Mouse (Mus musculus) neural tube, embryonic 10.5 days (tissue): ENCODE data around the gene Cdhr5.

ENCODE experiments used
- DNase-seq: peaks from one replicate; pipeline ENCODE4 v3.0.0-alpha.2; 2017; ENCODE audit warnings: low spot score; ENCODE audit errors: extremely low spot score

Gene Cdhr5

DNA sequence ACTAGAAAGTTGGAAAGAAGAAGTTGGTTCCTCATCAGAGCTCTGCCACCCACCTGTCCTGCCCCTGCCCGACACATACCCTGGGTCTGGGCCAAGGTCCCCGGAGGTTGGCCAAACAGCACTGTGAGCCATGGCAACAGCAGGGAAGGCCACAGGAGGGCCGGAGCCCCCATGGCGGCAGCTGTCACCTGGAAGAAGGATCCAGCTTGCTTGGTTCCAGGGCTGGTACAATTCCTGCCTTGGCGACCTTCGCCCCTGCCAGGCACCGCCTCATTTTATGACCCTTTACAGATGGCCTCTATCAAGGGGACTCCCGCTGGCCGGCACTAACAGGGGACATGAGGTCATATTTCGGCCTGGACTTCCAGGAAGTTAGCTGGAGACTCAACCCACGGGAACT is at the start of gene Cdhr5:
Gene Cdhr5, minus strand, starts transcription at position 241 of the 400 bp plus-strand sequence.
- DNase-seq: no peak

GRCm38 (mm10) chr7:141324686-141325085 is 48.1 kb upstream of the Cdhr5 start:
- no peak for DNase-seq

- no peak for DNase-seq
Measured at GRCm38 (mm10) chr7:141319446-141319845, 42.9 kb upstream of the Cdhr5 start.

DNA sequence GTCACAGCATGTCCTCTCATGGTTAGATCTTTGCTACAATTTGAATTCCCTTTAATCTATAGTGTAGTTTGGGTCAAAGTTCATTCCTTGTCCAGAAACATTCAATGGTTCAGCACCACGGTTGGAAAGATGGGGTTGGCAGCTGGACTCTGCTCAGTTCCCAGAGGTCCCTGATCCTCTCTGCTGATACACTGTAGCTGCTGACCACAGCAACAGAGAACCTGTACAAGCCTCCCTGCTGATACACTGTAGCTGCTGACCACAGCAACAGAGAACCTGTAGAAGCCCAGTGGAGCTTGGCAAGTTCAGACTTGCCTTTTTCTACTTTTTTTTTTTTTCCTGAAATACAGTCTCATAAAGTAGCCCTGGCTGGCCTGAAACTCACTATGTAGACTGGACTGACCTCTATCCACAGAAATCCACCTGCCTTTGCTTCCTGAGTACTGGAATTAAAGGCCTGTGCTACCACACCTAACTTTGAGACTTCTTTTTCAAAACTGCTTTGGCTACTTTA is 41.1 kb upstream of the Cdhr5 start:
- DNase-seq: no peak

- no peak for DNase-seq
Measured at GRCm38 (mm10) chr7:141315974-141316373, 39.4 kb upstream of the Cdhr5 start.

GRCm38 (mm10) chr7:141315076-141315475 is 38.5 kb upstream of the Cdhr5 start:
- DNase-seq: no peak

DNA sequence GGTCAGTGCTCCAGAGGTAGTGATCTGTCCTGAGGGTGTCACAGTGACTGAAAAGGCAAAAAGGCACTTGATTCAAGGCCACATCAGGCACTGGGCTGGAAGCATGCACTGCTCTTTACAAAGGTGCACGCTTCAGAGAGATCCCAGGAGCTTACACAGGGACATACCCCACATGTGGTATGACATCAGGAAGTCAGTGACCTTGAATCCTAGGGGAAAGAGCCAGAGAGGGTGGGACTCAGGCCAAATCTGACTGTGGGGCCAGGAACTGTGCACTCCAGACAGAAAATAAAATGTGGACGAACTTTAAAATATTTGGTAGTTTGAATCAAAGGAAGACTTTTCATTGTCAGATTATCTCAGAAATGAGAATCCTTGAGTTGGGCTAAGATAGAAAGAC is 37.8 kb upstream of the Cdhr5 start:
- no peak for DNase-seq

DNA sequence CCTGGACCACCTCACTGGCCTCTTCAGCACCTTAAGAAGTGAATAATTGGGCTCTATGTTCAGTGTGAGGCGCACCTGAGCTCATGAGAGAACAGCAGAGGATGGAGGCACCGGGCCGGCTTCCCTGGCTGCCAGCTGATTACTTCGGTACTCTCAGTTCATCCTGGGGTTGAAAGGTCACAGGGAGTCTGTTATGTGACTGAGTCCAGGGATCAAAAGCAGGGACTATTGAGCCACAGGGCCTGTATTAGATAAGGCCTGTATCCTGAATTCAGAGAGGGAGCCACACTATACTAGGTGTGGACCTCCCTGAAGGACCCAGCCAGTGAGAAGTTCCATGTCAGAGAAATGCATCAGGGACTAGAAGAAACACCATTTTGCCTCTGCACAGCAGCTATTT is 28.0 kb upstream of the Cdhr5 start:
- DNase-seq: no peak

DNA sequence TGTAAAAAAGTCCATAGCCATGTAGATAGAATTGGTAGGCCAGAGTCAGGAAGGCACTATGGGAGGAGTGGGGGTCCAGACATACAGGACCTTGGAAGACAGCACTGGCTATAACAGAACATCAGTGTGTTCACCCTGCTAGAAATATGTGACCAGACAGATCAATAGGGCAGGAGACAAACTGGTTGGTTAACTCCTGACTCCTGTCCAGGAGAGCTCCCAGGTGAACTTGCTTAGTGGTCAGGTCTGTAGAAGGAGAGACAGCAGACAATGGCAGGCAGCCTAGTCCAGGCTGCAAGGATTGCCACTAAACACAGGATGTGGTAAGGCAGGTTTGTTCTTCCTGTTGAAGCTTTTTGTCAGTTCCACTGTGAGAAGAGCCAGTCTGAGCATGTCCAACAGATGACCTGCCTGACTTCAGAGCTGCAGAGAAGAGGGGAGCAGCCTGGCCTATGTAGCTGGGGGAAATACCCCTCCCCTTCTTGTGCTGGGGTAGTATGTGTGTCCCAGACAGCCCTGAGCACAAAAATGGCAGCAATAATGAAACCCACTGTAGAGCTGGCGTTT is 26.2 kb upstream of the Cdhr5 start:
- no peak for DNase-seq

GRCm38 (mm10) chr7:141301386-141301785 is 24.8 kb upstream of the Cdhr5 start:
- DNase-seq: no peak

- no peak for DNase-seq
Measured at GRCm38 (mm10) chr7:141299175-141299574, 22.6 kb upstream of the Cdhr5 start.

DNA sequence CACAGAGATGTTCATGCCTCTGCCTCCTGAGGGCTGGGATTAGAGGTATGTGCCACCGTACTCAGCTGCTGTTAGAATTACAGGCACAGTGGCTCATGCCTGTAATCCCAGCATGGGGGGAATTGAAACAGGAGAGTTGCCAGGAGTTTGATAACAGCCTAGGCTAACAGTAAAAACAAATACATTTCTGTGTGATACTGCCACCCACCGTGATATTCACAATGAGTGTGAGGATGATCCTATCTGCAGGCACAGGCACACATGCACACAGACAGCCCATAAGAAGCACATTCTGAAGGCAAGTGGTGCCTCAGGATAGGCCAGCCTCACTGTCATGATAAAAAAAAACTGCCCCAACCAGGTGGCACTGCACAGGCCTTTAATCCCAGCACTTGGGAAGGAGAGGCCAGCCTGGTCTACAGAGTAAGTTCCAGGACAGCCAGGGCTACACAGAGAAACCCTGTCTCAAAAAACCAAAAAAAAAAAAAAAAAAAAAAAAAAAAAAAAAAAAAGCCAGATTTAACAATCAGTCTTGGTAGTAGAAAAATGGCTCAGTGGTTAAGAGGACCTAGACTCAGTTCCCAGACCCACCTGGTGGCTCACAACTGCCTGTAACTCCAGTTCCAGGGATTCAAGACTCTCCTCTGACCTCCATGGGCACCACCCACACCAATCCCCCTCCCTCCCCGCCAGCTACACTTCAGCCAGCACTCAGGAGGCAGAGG is 21.5 kb upstream of the Cdhr5 start:
- DNase-seq: no peak

DNA sequence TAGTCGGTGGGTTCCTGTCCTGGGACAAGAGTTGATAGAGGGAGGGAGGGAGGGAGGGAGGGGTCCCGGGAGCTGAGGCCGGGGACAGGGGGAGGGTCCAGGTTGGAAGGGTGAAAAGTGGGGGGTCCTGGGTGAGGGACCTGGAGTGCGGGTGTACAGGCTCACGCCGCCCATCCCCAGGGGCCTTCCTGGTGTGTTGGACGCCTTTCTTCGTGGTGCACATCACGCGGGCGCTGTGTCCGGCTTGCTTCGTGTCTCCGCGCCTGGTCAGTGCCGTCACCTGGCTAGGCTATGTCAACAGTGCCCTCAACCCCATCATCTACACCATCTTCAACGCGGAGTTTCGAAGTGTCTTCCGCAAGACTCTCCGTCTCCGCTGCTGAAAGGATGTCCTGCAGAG is 17.9 kb upstream of the Cdhr5 start:
- DNase-seq: peak; percentile 33

- DNase-seq: peak; percentile 74
Measured at GRCm38 (mm10) chr7:141293852-141294471, 17.4 kb upstream of the Cdhr5 start.

GRCm38 (mm10) chr7:141292583-141293388 is 16.2 kb upstream of the Cdhr5 start:
- DNase-seq: peak; percentile 45

GRCm38 (mm10) chr7:141291921-141292582 is 15.5 kb upstream of the Cdhr5 start, which contains the start of gene Drd4:
Drd4 (plus strand) TSS chr7:141292006.
- peak; percentile 71 for DNase-seq

DNA sequence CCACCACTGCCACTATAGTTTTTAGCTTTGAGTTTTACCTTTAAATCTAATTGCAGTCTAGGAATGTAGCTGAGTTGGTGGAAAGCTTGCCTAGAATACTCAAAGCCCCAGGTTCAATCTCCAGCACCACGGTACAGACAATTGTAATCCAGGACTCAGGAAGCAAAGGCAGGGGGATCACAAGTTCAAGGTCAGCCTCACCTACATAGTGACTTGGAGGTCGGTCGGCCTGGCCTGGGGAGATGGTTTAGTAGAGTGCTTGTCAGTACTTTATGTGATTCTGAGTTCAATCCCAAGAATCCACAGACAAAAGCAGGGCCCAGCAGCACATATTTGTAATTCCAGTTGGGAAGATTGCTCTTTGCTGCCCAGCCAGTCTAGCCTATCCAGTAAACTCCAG is 11.5 kb upstream of the Cdhr5 start:
- no peak for DNase-seq

DNA sequence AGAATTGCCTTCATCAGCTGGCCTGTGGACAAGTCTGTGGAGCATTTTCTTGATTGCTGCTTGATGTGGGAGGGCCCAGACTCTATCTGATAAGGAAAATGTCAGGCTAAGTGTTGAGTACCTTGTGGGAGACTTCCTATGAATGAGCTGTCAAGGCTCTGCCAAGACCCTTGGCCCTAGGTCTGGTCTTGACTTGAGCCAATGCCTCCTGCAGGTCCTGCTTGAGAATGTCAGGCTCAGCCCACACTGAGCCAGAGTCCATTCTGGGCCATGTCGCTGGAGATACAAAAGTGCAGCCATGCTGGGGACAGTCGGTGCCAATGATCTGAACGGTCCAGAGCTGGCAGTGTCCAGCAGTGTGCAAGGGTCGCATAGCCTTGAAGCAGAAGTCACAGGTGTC is 6.2 kb upstream of the Cdhr5 start:
- DNase-seq: no peak

DNA sequence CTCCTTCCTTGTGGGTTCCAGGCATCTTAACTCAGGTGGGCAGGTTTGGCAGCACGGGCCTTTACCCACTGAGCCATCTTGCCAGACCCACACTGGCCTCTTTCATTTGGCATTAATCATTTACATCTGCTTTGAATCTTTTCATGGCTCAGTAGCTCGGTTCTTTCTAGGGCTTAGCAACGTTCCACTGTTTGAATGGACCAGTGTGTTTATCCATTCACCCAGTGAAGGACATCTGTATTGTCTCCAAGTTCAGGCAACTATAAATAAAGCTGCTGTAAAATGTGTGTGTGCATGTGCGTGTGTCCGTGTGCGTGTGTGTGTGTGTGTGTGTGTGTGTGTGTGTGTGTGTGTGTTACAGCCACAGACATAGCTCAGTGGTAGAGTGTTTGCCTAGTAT is 4.9 kb upstream of the Cdhr5 start:
- DNase-seq: no peak

- DNase-seq: peak; percentile 66
Measured at GRCm38 (mm10) chr7:141278766-141279590, 2.4 kb upstream of the Cdhr5 start, which contains the start of gene Sct. Sct (minus strand) TSS chr7:141279133.
